Mouse (Mus musculus): ENCODE measurements around the gene Il17rd. TPM values are rescaled to one million over a fixed set of nuclear protein-coding genes. Genes with fewer than 3 reads are reported as not detected.

The Il17rd gene
- total and polyA plus RNA-seq, 3 experiments, result 2.1 to 4.5 (median 3.2) TPM

DNA sequence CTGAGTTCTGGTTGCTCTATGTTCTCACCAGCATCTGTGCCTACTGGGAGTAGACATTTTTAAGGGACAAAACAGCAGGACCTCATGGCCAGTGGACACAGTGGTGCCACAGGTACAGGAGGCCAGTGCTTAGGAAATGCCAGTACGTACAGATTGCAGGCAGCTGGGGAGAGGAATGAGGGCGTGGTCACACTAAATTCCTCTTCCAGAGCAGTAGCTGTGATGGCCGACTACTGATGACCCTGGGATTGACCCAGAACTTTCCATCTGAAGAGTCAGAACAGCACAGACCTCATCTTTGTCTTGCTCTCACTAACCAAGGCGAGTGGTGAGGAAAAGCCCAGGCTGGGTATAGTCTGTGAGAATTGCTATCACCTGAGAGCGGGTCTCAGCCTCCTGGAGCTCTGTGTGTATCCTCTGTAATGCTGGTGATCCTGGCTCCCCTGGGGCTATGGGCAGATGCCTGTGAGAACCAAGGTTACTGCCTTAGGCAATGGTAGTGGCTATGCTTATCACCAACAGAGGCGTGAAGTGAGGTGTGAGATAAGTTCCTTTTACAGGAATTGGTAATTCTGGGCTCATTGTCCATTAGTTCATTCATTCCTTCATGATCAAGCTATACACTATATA, 111.4 kb downstream of the Il17rd start:
- 63% methylated on average over 6 of the region's 6 CpGs for WGBS
- no peak for DNase-seq
- Histone ChIP-seq H3K4me3 (no peak overlapping the region), H3K4me1 (ENCODE audit: control insufficient read depth, insufficient read depth, low read length) (peaks cover 15% of the 10 kb centered on the region), H3K27ac (no peak overlapping the region), H3K27me3 (ENCODE audit: control insufficient read depth, insufficient read depth, low read length) (no peaks in the 10 kb centered on the region), H3K36me3 (ENCODE audit: control insufficient read depth, insufficient read depth, low read length) (no peaks in the 10 kb centered on the region), H3K79me2 (replicated peaks; ENCODE audit: control insufficient read depth, insufficient read depth, low read length) (no peaks in the 10 kb centered on the region), H3K9ac (ENCODE audit: low read depth, low read length) (no peak overlapping the region)
- intact Hi-C loops (cut with DNase I), result no loop called here
- TF ChIP-seq POLR2A (IDR thresholded peaks at IDR 0.05; ENCODE audit: insufficient read depth, low read depth, low read length), result no peak
- TF ChIP-seq CTCF (IDR thresholded peaks at IDR 0.05), result no peak
- TF ChIP-seq EP300 (IDR thresholded peaks at IDR 0.05; ENCODE audit: insufficient read depth, low read depth, low read length), result no peak

DNA sequence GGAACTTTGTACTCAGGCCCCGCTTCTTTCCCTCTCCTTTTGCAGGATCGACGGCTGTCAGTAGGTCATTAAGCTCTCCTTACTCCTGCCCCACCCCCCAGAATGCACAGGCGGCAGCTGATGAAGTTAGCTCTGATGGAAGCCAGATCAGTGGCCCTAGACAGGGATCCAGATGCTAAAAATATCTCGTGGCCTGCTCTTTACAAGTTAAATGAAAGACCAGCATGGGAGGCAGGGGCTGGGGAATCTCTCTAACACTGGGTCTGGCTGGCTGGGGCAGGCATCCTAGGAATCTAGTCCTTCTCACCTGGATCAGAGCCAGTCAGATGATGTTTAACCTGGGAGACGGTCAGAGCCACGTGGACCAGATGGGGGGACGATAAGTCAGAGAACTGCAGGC, 112.7 kb downstream of the Il17rd start:
- intact Hi-C loops (cut with DNase I), result no loop called here
- H3K79me2 ChIP-seq (replicated peaks; ENCODE audit: control insufficient read depth, insufficient read depth, low read length), result no peaks in the 10 kb centered on the region
- no peaks in the 10 kb centered on the region for H3K27me3 ChIP-seq (ENCODE audit: control insufficient read depth, insufficient read depth, low read length)
- TF ChIP-seq EP300 (IDR thresholded peaks at IDR 0.05; ENCODE audit: insufficient read depth, low read depth, low read length) (no peak), POLR2A (IDR thresholded peaks at IDR 0.05; ENCODE audit: insufficient read depth, low read depth, low read length) (no peak), CTCF (IDR thresholded peaks at IDR 0.05) (no peak)
- H3K4me3 ChIP-seq, result no peak overlapping the region
- peak; percentile 44 to 61 for DNase-seq
- H3K27ac ChIP-seq, result peak overlapping the region; percentile 70
- 30% methylated on average over 8 of the region's 8 CpGs for WGBS
- H3K4me1 ChIP-seq (ENCODE audit: control insufficient read depth, insufficient read depth, low read length), result peaks cover 15% of the 10 kb centered on the region
- no peaks in the 10 kb centered on the region for H3K36me3 ChIP-seq (ENCODE audit: control insufficient read depth, insufficient read depth, low read length)
- no peak overlapping the region for H3K9ac ChIP-seq (ENCODE audit: low read depth, low read length)

GRCm38 (mm10) chr14:27155088-27155487, 116.3 kb downstream of the Il17rd start:
- no peaks in the 10 kb centered on the region for H3K36me3 ChIP-seq (ENCODE audit: control insufficient read depth, insufficient read depth, low read length)
- no peaks in the 10 kb centered on the region for H3K79me2 ChIP-seq (replicated peaks; ENCODE audit: control insufficient read depth, insufficient read depth, low read length)
- H3K9ac ChIP-seq (ENCODE audit: low read depth, low read length), result no peak overlapping the region
- no peak for DNase-seq
- 83% methylated on average over 6 of the region's 6 CpGs for WGBS
- peaks cover 7% of the 10 kb centered on the region for H3K4me1 ChIP-seq (ENCODE audit: control insufficient read depth, insufficient read depth, low read length)
- H3K27ac ChIP-seq, result no peak overlapping the region
- intact Hi-C loops (cut with DNase I), result no loop called here
- H3K27me3 ChIP-seq (ENCODE audit: control insufficient read depth, insufficient read depth, low read length), result no peaks in the 10 kb centered on the region
- H3K4me3 ChIP-seq, result no peak overlapping the region
- no peak for TF ChIP-seq CTCF (IDR thresholded peaks at IDR 0.05)
- no peak for TF ChIP-seq EP300 (IDR thresholded peaks at IDR 0.05; ENCODE audit: insufficient read depth, low read depth, low read length)
- TF ChIP-seq POLR2A (IDR thresholded peaks at IDR 0.05; ENCODE audit: insufficient read depth, low read depth, low read length), result no peak

GRCm38 (mm10) chr14:27156032-27156431, 117.3 kb downstream of the Il17rd start:
- Histone ChIP-seq H3K36me3 (ENCODE audit: control insufficient read depth, insufficient read depth, low read length) (no peaks in the 10 kb centered on the region), H3K9ac (ENCODE audit: low read depth, low read length) (no peak overlapping the region), H3K27ac (no peak overlapping the region), H3K27me3 (ENCODE audit: control insufficient read depth, insufficient read depth, low read length) (no peaks in the 10 kb centered on the region), H3K4me3 (no peak overlapping the region), H3K4me1 (ENCODE audit: control insufficient read depth, insufficient read depth, low read length) (peaks cover 5% of the 10 kb centered on the region), H3K79me2 (replicated peaks; ENCODE audit: control insufficient read depth, insufficient read depth, low read length) (no peaks in the 10 kb centered on the region)
- WGBS, result 68% methylated on average over 6 of the region's 6 CpGs
- TF ChIP-seq CTCF (IDR thresholded peaks at IDR 0.05), result no peak
- no peak for TF ChIP-seq EP300 (IDR thresholded peaks at IDR 0.05; ENCODE audit: insufficient read depth, low read depth, low read length)
- no peak for TF ChIP-seq POLR2A (IDR thresholded peaks at IDR 0.05; ENCODE audit: insufficient read depth, low read depth, low read length)
- intact Hi-C loops (cut with DNase I), result no loop called here
- DNase-seq, result no peak

Other genes starting within 250 kb of the Il17rd start
- 10 to 100 TPM; 84.6 to 95.5 TPM for gene Asb14, start 144.4 kb upstream of the Il17rd start, total RNA-seq (2021)
- 87.8 and 148 TPM in 2 replicates for gene Asb14, start 144.4 kb upstream of the Il17rd start, polyA plus RNA-seq (2012; rRNA removed)
- 10 to 100 TPM; 18.9 to 19.5 TPM for gene Appl1, start 67.7 kb upstream of the Il17rd start, total RNA-seq (2021)
- gene Appl1, start 67.7 kb upstream of the Il17rd start, polyA plus RNA-seq (2012; rRNA removed), result 3.6 and 11.2 TPM in 2 replicates
- not detected for gene Hesx1, start 44.5 kb upstream of the Il17rd start, total RNA-seq (2021)
- not detected in 2 replicates for gene Hesx1, start 44.5 kb upstream of the Il17rd start, polyA plus RNA-seq (2012; rRNA removed)
- 10 to 100 TPM; 23.0 to 27.8 TPM for gene Arhgef3, start 76.0 kb downstream of the Il17rd start, total RNA-seq (2021)
- gene Arhgef3, start 76.0 kb downstream of the Il17rd start, polyA plus RNA-seq (2012; rRNA removed), result 11.1 and 21.3 TPM in 2 replicates

Data from heart, adult 2 months (tissue).